Mouse (Mus musculus): ENCODE measurements at regions not wholly inside any gene's neighbourhood (a gene's known extent, or its start where the extent isn't known, plus 50 kb on each side); places are given as distances from the start of the nearest gene placed in this dataset.

DNA sequence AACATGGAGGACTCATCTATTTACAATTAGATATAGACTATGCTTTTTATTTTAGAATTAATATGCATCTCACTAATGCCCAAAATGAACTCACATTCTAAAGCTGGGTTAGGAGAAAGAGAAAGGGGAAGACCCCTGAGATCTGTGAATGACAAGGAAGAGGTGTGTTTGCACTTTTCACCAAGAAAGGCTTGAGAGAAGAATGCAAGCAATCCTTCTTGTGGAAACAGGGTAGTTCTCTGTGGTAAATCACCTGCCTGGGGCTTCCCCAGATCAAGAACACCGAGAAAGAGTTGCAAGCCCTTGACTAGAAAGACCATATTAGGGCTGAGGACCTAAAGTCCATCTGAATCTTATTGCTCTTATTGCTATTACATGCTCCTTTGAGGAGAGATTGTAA lies 1037.6 kb downstream of the Gsdmc2 start:
- H3K4me1 ChIP-seq (ENCODE audit: control insufficient read depth in 2 of 2, insufficient read depth in 2 of 2, low read length in 2 of 2, poor library complexity in 1 of 2): no peaks in the 10 kb centered on the region
- in situ Hi-C loops (cut with MboI; ENCODE audit: low sequenced_read_pairs in 2 of 2, unreplicated experiment in 2 of 2): loop anchor here in 1 of 2 experiments (25.0 kb wide), 1 partner anchor 845 kb away; no protein-coding TSS in a partner anchor
- DNase-seq (ENCODE audit: low read depth, low spot score): no peak

GRCm38 (mm10) chr15:62802770-62803169 lies 1042.2 kb downstream of the Gsdmc2 start:
- no peak for TF ChIP-seq CHD2 (IDR thresholded peaks at IDR 0.05; ENCODE audit: low read depth, low read length)
- TF ChIP-seq HCFC1 (IDR thresholded peaks at IDR 0.05; ENCODE audit: borderline replicate concordance, insufficient read depth, low read length): no peak
- TF ChIP-seq ZC3H11A (IDR thresholded peaks at IDR 0.05; ENCODE audit: borderline replicate concordance, low read depth, low read length): no peak
- TF ChIP-seq ZNF384 (IDR thresholded peaks at IDR 0.05; ENCODE audit: low read depth, low read length): no peak
- in situ Hi-C loops (cut with MboI; ENCODE audit: low sequenced_read_pairs in 2 of 2, unreplicated experiment in 2 of 2): loop anchor here in 1 of 2 experiments (25.0 kb wide), 1 partner anchor 840 kb away; no protein-coding TSS in a partner anchor
- no peak overlapping the region for H3K9ac ChIP-seq (ENCODE audit: insufficient read depth, low read depth, low read length, poor library complexity, severe bottlenecking)
- no peak overlapping the region for H3K27ac ChIP-seq (ENCODE audit: insufficient read depth, low read depth, low read length, poor library complexity, severe bottlenecking)
- no peaks in the 10 kb centered on the region for H3K4me1 ChIP-seq (ENCODE audit: control insufficient read depth in 2 of 2, insufficient read depth in 2 of 2, low read length in 2 of 2, poor library complexity in 1 of 2)
- no peaks in the 10 kb centered on the region for H3K36me3 ChIP-seq (ENCODE audit: control insufficient read depth, insufficient read depth, low read length, poor library complexity, severe bottlenecking)
- no peak for DNase-seq (ENCODE audit: low read depth, low spot score)
- H3K4me3 ChIP-seq (ENCODE audit: insufficient read depth in 1 of 2, low read depth in 1 of 2, low read length in 2 of 2, poor library complexity in 1 of 2, severe bottlenecking in 1 of 2): no peak overlapping the region
- no peaks in the 10 kb centered on the region for H3K9me3 ChIP-seq (ENCODE audit: control insufficient read depth, insufficient read depth, low read depth, low read length)

More for the DNA sequence above, 1037.6 kb downstream of the Gsdmc2 start:
- TF ChIP-seq MAFK (IDR thresholded peaks at IDR 0.05; ENCODE audit: insufficient read depth, low read depth, low read length): no peak
- no peak for TF ChIP-seq ZNF384 (IDR thresholded peaks at IDR 0.05; ENCODE audit: low read depth, low read length)
- no peak for TF ChIP-seq HCFC1 (IDR thresholded peaks at IDR 0.05; ENCODE audit: borderline replicate concordance, insufficient read depth, low read length)
- TF ChIP-seq CHD2 (IDR thresholded peaks at IDR 0.05; ENCODE audit: low read depth, low read length): no peak
- no peak for TF ChIP-seq ZC3H11A (IDR thresholded peaks at IDR 0.05; ENCODE audit: borderline replicate concordance, low read depth, low read length)
- Histone ChIP-seq H3K27ac (ENCODE audit: insufficient read depth, low read depth, low read length, poor library complexity, severe bottlenecking) (no peak overlapping the region), H3K4me3 (ENCODE audit: insufficient read depth in 1 of 2, low read depth in 1 of 2, low read length in 2 of 2, poor library complexity in 1 of 2, severe bottlenecking in 1 of 2) (no peak overlapping the region), H3K9ac (ENCODE audit: insufficient read depth, low read depth, low read length, poor library complexity, severe bottlenecking) (no peak overlapping the region), H3K36me3 (ENCODE audit: control insufficient read depth, insufficient read depth, low read length, poor library complexity, severe bottlenecking) (no peaks in the 10 kb centered on the region), H3K9me3 (ENCODE audit: control insufficient read depth, insufficient read depth, low read depth, low read length) (no peaks in the 10 kb centered on the region)

GRCm38 (mm10) chr15:62798731-62799130 lies 1046.2 kb downstream of the Gsdmc2 start:
- Histone ChIP-seq H3K36me3 (ENCODE audit: control insufficient read depth, insufficient read depth, low read length, poor library complexity, severe bottlenecking) (no peaks in the 10 kb centered on the region), H3K9me3 (ENCODE audit: control insufficient read depth, insufficient read depth, low read depth, low read length) (no peaks in the 10 kb centered on the region), H3K9ac (ENCODE audit: insufficient read depth, low read depth, low read length, poor library complexity, severe bottlenecking) (no peak overlapping the region), H3K27ac (ENCODE audit: insufficient read depth, low read depth, low read length, poor library complexity, severe bottlenecking) (no peak overlapping the region), H3K4me1 (ENCODE audit: control insufficient read depth in 2 of 2, insufficient read depth in 2 of 2, low read length in 2 of 2, poor library complexity in 1 of 2) (no peaks in the 10 kb centered on the region), H3K4me3 (ENCODE audit: insufficient read depth in 1 of 2, low read depth in 1 of 2, low read length in 2 of 2, poor library complexity in 1 of 2, severe bottlenecking in 1 of 2) (no peak overlapping the region)
- no peak for TF ChIP-seq MAFK (IDR thresholded peaks at IDR 0.05; ENCODE audit: insufficient read depth, low read depth, low read length)
- no peak for TF ChIP-seq HCFC1 (IDR thresholded peaks at IDR 0.05; ENCODE audit: borderline replicate concordance, insufficient read depth, low read length)
- no peak for TF ChIP-seq CHD2 (IDR thresholded peaks at IDR 0.05; ENCODE audit: low read depth, low read length)
- no peak for TF ChIP-seq ZC3H11A (IDR thresholded peaks at IDR 0.05; ENCODE audit: borderline replicate concordance, low read depth, low read length)
- TF ChIP-seq ZNF384 (IDR thresholded peaks at IDR 0.05; ENCODE audit: low read depth, low read length): no peak
- DNase-seq (ENCODE audit: low read depth, low spot score): no peak
- in situ Hi-C loops (cut with MboI; ENCODE audit: low sequenced_read_pairs in 2 of 2, unreplicated experiment in 2 of 2): no loop called here

- DNase-seq (ENCODE audit: low read depth, low spot score): no peak
- Histone ChIP-seq H3K4me3 (ENCODE audit: insufficient read depth in 1 of 2, low read depth in 1 of 2, low read length in 2 of 2, poor library complexity in 1 of 2, severe bottlenecking in 1 of 2) (no peak overlapping the region), H3K27ac (ENCODE audit: insufficient read depth, low read depth, low read length, poor library complexity, severe bottlenecking) (no peak overlapping the region), H3K9me3 (ENCODE audit: control insufficient read depth, insufficient read depth, low read depth, low read length) (no peaks in the 10 kb centered on the region), H3K36me3 (ENCODE audit: control insufficient read depth, insufficient read depth, low read length, poor library complexity, severe bottlenecking) (no peaks in the 10 kb centered on the region), H3K9ac (ENCODE audit: insufficient read depth, low read depth, low read length, poor library complexity, severe bottlenecking) (no peak overlapping the region), H3K4me1 (ENCODE audit: control insufficient read depth in 2 of 2, insufficient read depth in 2 of 2, low read length in 2 of 2, poor library complexity in 1 of 2) (no peaks in the 10 kb centered on the region)
- in situ Hi-C loops (cut with MboI; ENCODE audit: low sequenced_read_pairs in 2 of 2, unreplicated experiment in 2 of 2): no loop called here
- TF ChIP-seq ZNF384 (IDR thresholded peaks at IDR 0.05; ENCODE audit: low read depth, low read length) (no peak), MAFK (IDR thresholded peaks at IDR 0.05; ENCODE audit: insufficient read depth, low read depth, low read length) (no peak)
Measured at GRCm38 (mm10) chr15:62793569-62793968, 1051.4 kb downstream of the Gsdmc2 start.

- Histone ChIP-seq H3K36me3 (ENCODE audit: control insufficient read depth, insufficient read depth, low read length, poor library complexity, severe bottlenecking) (no peaks in the 10 kb centered on the region), H3K9ac (ENCODE audit: insufficient read depth, low read depth, low read length, poor library complexity, severe bottlenecking) (no peak overlapping the region), H3K4me3 (ENCODE audit: insufficient read depth in 1 of 2, low read depth in 1 of 2, low read length in 2 of 2, poor library complexity in 1 of 2, severe bottlenecking in 1 of 2) (no peak overlapping the region), H3K4me1 (ENCODE audit: control insufficient read depth in 2 of 2, insufficient read depth in 2 of 2, low read length in 2 of 2, poor library complexity in 1 of 2) (no peaks in the 10 kb centered on the region), H3K27ac (ENCODE audit: insufficient read depth, low read depth, low read length, poor library complexity, severe bottlenecking) (no peak overlapping the region), H3K9me3 (ENCODE audit: control insufficient read depth, insufficient read depth, low read depth, low read length) (no peaks in the 10 kb centered on the region)
- TF ChIP-seq HCFC1 (IDR thresholded peaks at IDR 0.05; ENCODE audit: borderline replicate concordance, insufficient read depth, low read length) (no peak), MAFK (IDR thresholded peaks at IDR 0.05; ENCODE audit: insufficient read depth, low read depth, low read length) (no peak), ZC3H11A (IDR thresholded peaks at IDR 0.05; ENCODE audit: borderline replicate concordance, low read depth, low read length) (no peak), ZNF384 (IDR thresholded peaks at IDR 0.05; ENCODE audit: low read depth, low read length) (no peak), CHD2 (IDR thresholded peaks at IDR 0.05; ENCODE audit: low read depth, low read length) (no peak)
- no peak for DNase-seq (ENCODE audit: low read depth, low spot score)
- in situ Hi-C loops (cut with MboI; ENCODE audit: low sequenced_read_pairs in 2 of 2, unreplicated experiment in 2 of 2): no loop called here
Measured at GRCm38 (mm10) chr15:62792084-62792483, 1052.9 kb downstream of the Gsdmc2 start.

Data from ES-E14 (cell line).